Mouse (Mus musculus): ENCODE data around the gene LTO1. TPM values are rescaled to one million over a fixed set of nuclear protein-coding genes. Genes with fewer than 3 reads are reported as not detected.

The LTO1 gene
- polyA plus RNA-seq (2015; fragmentation: Nextera tagmentation; extraction: Ambion mirVana), result 20.2 and 23.7 TPM in 2 replicates

DNA sequence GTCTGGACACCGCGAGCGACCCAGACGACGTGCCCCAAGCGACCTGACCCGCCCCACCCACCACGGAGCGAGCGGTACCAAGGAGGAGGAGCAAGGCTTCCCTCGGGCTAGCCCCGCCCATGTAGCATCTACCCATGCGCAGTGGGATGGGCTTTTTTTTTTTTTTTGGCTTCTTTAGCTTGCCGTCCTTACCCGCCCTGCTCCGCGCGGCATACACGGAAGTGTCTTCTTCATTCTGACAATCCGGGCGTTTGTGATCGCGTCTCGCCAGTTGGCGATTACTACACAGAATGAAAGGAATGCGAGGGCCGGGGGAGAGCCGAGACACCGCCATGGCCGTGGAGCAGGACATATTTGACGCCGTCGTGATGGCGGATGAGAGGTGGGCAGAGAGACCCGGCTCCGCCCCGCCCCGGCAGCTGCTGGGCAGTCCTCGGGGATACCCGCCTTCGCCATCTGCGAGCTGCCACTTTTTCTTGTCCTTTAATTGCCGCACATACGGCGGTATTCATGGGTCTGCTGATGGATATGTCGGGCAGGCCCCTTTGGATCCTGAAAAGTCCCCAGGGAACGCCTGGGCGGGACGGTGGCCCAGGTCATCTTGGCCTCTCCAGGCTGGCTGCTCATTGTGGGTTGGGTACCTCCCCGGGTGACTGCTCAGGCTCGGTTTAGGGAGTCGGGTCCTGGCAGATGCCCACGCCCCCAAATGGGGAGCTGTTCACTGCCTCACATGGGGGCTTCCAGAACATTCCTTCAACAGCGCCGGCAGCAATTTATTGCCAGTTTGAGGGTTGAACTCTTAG, at the start of gene LTO1:
Gene LTO1, plus strand, starts transcription at position 153 of the 803 bp plus-strand sequence.
- Histone ChIP-seq H3K9me3 (replicated peaks; ENCODE audit: control insufficient read depth, low read length) (no peaks in the 10 kb centered on the region), H3K9ac (ENCODE audit: low read length) (peak within 1 kb of the TSS; percentile 83), H3K4me1 (ENCODE audit: control insufficient read depth, insufficient read depth, low read length) (peaks cover 7% of the 10 kb centered on the region), H3K4me3 (ENCODE audit: low read length) (peak within 1 kb of the TSS; percentile 83), H3K36me3 (ENCODE audit: control insufficient read depth, insufficient read depth) (peaks cover 6% of the 10 kb centered on the region), H3K27ac (ENCODE audit: low read length) (peak within 1 kb of the TSS; percentile 53), H3K27me3 (ENCODE audit: control insufficient read depth, insufficient read depth, low read length) (no peaks in the 10 kb centered on the region), H3K4me2 (ENCODE audit: low read depth, low read length) (peak within 1 kb of the TSS; percentile 86)
- peak; percentile 92 for ATAC-seq (replicated peaks; ENCODE audit: extremely low read depth, insufficient read depth, low FRiP score)
- whole genome bisulfite sequencing, result 1% methylated on average over 54 of the region's 55 CpGs

DNA sequence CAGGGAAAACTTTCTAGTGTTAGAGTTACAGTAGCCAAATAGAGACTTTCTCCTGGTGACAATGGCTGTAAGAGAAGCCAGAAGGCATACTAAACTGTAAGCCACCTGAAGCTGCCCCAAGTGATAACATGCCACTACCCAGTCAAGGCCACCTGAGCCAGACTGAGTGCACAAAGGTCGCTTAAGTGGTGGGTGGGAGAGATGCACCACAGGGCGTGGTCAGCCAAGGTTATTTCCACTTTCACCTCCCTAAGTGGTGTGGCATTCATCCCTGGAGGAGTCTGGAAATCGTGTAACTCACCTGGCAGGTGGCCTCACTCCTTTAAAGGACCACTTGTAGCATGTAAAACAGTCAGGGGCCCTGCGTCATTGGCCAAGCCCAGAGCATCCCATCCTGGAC, 47.7 kb upstream of the LTO1 start:
- Histone ChIP-seq H3K4me3 (ENCODE audit: low read length) (no peak overlapping the region), H3K9ac (ENCODE audit: low read length) (no peak overlapping the region), H3K4me2 (ENCODE audit: low read depth, low read length) (no peak overlapping the region), H3K27me3 (ENCODE audit: control insufficient read depth, insufficient read depth, low read length) (peaks cover 47% of the 10 kb centered on the region), H3K27ac (ENCODE audit: low read length) (no peak overlapping the region), H3K4me1 (ENCODE audit: control insufficient read depth, insufficient read depth, low read length) (no peaks in the 10 kb centered on the region), H3K36me3 (ENCODE audit: control insufficient read depth, insufficient read depth) (no peaks in the 10 kb centered on the region), H3K9me3 (replicated peaks; ENCODE audit: control insufficient read depth, low read length) (no peaks in the 10 kb centered on the region)
- ATAC-seq (replicated peaks; ENCODE audit: extremely low read depth, insufficient read depth, low FRiP score), result no peak
- WGBS, result 57% methylated on average over 4 of the region's 4 CpGs

GRCm38 (mm10) chr7:144867602-144868001, 47.3 kb upstream of the LTO1 start:
- 68% methylated on average over 8 of the region's 8 CpGs for WGBS
- no peaks in the 10 kb centered on the region for H3K36me3 ChIP-seq (ENCODE audit: control insufficient read depth, insufficient read depth)
- H3K4me3 ChIP-seq (ENCODE audit: low read length), result no peak overlapping the region
- H3K9ac ChIP-seq (ENCODE audit: low read length), result no peak overlapping the region
- peaks cover 43% of the 10 kb centered on the region for H3K27me3 ChIP-seq (ENCODE audit: control insufficient read depth, insufficient read depth, low read length)
- no peaks in the 10 kb centered on the region for H3K4me1 ChIP-seq (ENCODE audit: control insufficient read depth, insufficient read depth, low read length)
- H3K27ac ChIP-seq (ENCODE audit: low read length), result no peak overlapping the region
- no peak overlapping the region for H3K4me2 ChIP-seq (ENCODE audit: low read depth, low read length)
- no peaks in the 10 kb centered on the region for H3K9me3 ChIP-seq (replicated peaks; ENCODE audit: control insufficient read depth, low read length)
- ATAC-seq (replicated peaks; ENCODE audit: extremely low read depth, insufficient read depth, low FRiP score), result no peak

DNA sequence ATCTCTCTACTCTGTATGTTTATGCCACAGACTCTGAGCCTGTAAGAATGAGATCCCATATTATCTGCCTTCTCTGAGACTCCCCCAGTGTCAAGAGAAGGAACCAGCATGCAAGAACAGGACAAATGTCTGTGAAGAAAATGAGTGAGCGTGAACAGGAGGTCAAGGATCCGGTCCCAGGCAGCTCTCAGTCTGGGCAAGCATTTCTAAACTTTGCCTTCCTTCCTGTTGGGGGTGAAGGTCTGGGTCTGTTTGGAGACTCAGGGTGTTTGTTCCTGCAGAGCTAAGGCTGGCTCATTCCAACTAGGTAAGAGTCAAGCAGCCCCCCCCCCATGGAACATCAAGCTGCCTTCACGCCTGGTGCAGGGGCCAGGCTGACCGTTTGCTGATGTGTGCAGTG, 42.5 kb upstream of the LTO1 start:
- Histone ChIP-seq H3K27ac (ENCODE audit: low read length) (no peak overlapping the region), H3K27me3 (ENCODE audit: control insufficient read depth, insufficient read depth, low read length) (peaks cover 3% of the 10 kb centered on the region; the same call in 1 of the 2 replicates), H3K36me3 (ENCODE audit: control insufficient read depth, insufficient read depth) (no peaks in the 10 kb centered on the region), H3K9ac (ENCODE audit: low read length) (no peak overlapping the region), H3K4me3 (ENCODE audit: low read length) (no peak overlapping the region), H3K9me3 (replicated peaks; ENCODE audit: control insufficient read depth, low read length) (no peaks in the 10 kb centered on the region), H3K4me2 (ENCODE audit: low read depth, low read length) (no peak overlapping the region), H3K4me1 (ENCODE audit: control insufficient read depth, insufficient read depth, low read length) (peaks cover 3% of the 10 kb centered on the region; the same call in 1 of the 2 replicates)
- ATAC-seq (replicated peaks; ENCODE audit: extremely low read depth, insufficient read depth, low FRiP score), result no peak
- WGBS, result 64% methylated on average over 4 of the region's 4 CpGs

DNA sequence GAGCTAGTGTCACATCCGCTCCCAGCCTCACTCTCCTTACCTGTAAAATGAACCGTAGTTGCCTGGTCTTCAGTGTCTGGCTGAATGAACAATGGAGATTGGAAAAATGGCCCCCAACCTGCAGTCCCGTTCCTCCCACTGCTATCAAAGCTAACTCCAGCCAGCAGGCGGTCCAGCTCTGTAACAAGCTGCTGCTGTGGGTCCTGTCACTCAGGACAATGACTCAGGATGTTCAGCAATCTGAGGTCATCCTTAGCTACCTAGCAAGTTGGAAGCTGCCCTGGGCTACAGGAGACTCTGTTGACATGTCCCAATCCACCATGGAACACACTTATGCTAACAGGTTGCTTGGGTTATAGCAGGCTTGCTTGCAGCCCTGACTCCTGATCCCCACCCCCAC, 41.7 kb upstream of the LTO1 start:
- 70% methylated on average over 4 of the region's 4 CpGs for WGBS
- H3K9ac ChIP-seq (ENCODE audit: low read length), result no peak overlapping the region
- H3K4me1 ChIP-seq (ENCODE audit: control insufficient read depth, insufficient read depth, low read length), result peaks cover 3% of the 10 kb centered on the region; the same call in 1 of the 2 replicates
- ATAC-seq (replicated peaks; ENCODE audit: extremely low read depth, insufficient read depth, low FRiP score), result no peak
- H3K27ac ChIP-seq (ENCODE audit: low read length), result no peak overlapping the region
- no peak overlapping the region for H3K4me3 ChIP-seq (ENCODE audit: low read length)
- no peaks in the 10 kb centered on the region for H3K36me3 ChIP-seq (ENCODE audit: control insufficient read depth, insufficient read depth)
- 0 out of 2 replicates have a peak, but pooled peaks cover 2% of the 10 kb centered on the region for H3K27me3 ChIP-seq (ENCODE audit: control insufficient read depth, insufficient read depth, low read length)
- H3K4me2 ChIP-seq (ENCODE audit: low read depth, low read length), result no peak overlapping the region
- H3K9me3 ChIP-seq (replicated peaks; ENCODE audit: control insufficient read depth, low read length), result no peaks in the 10 kb centered on the region

DNA sequence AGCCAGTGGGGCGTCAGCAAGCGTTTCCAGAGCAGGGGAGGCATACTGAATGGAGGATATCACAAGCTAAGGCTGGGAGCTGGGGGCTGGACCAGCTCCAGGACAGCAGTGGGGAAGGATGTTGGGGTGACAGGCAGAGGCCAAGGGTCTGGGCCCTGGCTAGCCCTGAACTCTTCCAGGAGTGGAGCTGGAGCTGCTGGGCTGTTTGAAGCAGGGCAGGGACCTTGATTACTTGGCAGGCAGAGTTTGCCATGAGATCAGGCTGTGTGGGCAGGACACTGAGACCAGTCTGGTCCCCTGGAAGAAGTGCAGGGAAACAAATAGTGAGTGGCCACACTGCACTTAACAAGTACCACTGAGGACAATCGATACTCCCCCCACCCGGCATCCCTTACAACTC, 40.7 kb upstream of the LTO1 start:
- no peak overlapping the region for H3K4me3 ChIP-seq (ENCODE audit: low read length)
- H3K4me1 ChIP-seq (ENCODE audit: control insufficient read depth, insufficient read depth, low read length), result peaks cover 3% of the 10 kb centered on the region; the same call in 1 of the 2 replicates
- H3K27me3 ChIP-seq (ENCODE audit: control insufficient read depth, insufficient read depth, low read length), result 0 out of 2 replicates have a peak, but pooled peaks cover 2% of the 10 kb centered on the region
- H3K4me2 ChIP-seq (ENCODE audit: low read depth, low read length), result no peak overlapping the region
- no peak overlapping the region for H3K9ac ChIP-seq (ENCODE audit: low read length)
- H3K36me3 ChIP-seq (ENCODE audit: control insufficient read depth, insufficient read depth), result no peaks in the 10 kb centered on the region
- ATAC-seq (replicated peaks; ENCODE audit: extremely low read depth, insufficient read depth, low FRiP score), result no peak
- H3K9me3 ChIP-seq (replicated peaks; ENCODE audit: control insufficient read depth, low read length), result no peaks in the 10 kb centered on the region
- no peak overlapping the region for H3K27ac ChIP-seq (ENCODE audit: low read length)
- 72% methylated on average over 4 of the region's 4 CpGs for WGBS

GRCm38 (mm10) chr7:144878401-144878800, 36.5 kb upstream of the LTO1 start:
- no peak overlapping the region for H3K4me2 ChIP-seq (ENCODE audit: low read depth, low read length)
- H3K9me3 ChIP-seq (replicated peaks; ENCODE audit: control insufficient read depth, low read length), result no peaks in the 10 kb centered on the region
- no peak overlapping the region for H3K27ac ChIP-seq (ENCODE audit: low read length)
- peaks cover 3% of the 10 kb centered on the region; the same call in 1 of the 2 replicates for H3K4me1 ChIP-seq (ENCODE audit: control insufficient read depth, insufficient read depth, low read length)
- ATAC-seq (replicated peaks; ENCODE audit: extremely low read depth, insufficient read depth, low FRiP score), result no peak
- H3K4me3 ChIP-seq (ENCODE audit: low read length), result no peak overlapping the region
- H3K36me3 ChIP-seq (ENCODE audit: control insufficient read depth, insufficient read depth), result no peaks in the 10 kb centered on the region
- 0 out of 2 replicates have a peak, but pooled peaks cover 2% of the 10 kb centered on the region for H3K27me3 ChIP-seq (ENCODE audit: control insufficient read depth, insufficient read depth, low read length)
- WGBS, result 95% methylated on average over 1 of the region's 1 CpGs
- H3K9ac ChIP-seq (ENCODE audit: low read length), result no peak overlapping the region

DNA sequence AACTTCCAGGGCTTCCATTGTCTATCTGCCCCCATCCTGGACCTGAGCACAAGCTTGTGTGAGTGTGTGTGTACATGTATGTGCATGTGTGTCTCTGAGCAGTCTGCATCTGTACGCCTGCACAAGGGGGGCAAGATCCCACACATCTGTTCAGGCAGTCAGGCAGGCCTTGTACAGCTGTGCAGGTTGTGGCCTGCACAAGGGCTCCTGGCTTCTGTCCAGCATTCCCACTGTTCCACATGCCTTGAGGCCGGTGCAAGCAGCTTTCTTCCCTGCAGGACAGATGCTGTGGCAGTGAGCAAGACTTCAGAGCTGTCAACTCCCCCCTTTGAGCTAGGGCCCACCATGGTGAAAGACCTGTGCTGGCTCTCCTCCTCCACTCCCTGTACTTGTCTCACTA, 31.8 kb upstream of the LTO1 start:
- H3K9me3 ChIP-seq (replicated peaks; ENCODE audit: control insufficient read depth, low read length), result no peaks in the 10 kb centered on the region; the same call in 1 of the 2 replicates
- H3K27ac ChIP-seq (ENCODE audit: low read length), result no peak overlapping the region
- no peak overlapping the region for H3K9ac ChIP-seq (ENCODE audit: low read length)
- H3K4me1 ChIP-seq (ENCODE audit: control insufficient read depth, insufficient read depth, low read length), result peaks cover 6% of the 10 kb centered on the region
- no peak overlapping the region for H3K4me2 ChIP-seq (ENCODE audit: low read depth, low read length)
- no peak; the same call in 1 of the 2 replicates for ATAC-seq (replicated peaks; ENCODE audit: extremely low read depth, insufficient read depth, low FRiP score)
- H3K27me3 ChIP-seq (ENCODE audit: control insufficient read depth, insufficient read depth, low read length), result no peaks in the 10 kb centered on the region; the same call in 1 of the 2 replicates
- 22% methylated on average over 2 of the region's 2 CpGs for WGBS
- no peak overlapping the region for H3K4me3 ChIP-seq (ENCODE audit: low read length)
- H3K36me3 ChIP-seq (ENCODE audit: control insufficient read depth, insufficient read depth), result no peaks in the 10 kb centered on the region

DNA sequence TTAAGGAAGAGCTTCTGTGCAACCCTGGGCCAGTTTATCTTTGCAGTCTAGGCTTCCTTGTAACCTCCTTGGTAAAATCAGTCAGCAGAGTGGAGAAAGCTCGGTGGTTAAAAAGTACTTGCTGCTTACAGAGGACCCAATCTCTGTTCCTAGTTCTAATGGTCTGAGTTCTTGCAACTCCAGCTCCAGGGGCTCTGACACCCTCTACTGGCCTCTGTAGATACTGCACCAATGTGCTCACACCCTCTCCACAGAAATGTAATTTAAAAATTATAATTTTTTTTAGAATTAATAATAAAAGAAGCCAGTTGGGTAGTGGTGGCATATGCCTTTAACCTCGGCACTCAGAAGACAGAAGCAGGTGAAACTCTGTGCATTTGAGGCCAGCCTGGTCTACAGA, 27.2 kb upstream of the LTO1 start:
- H3K27me3 ChIP-seq (ENCODE audit: control insufficient read depth, insufficient read depth, low read length), result peaks cover 11% of the 10 kb centered on the region
- no peak overlapping the region for H3K27ac ChIP-seq (ENCODE audit: low read length)
- WGBS, result 75% methylated on average over 2 of the region's 2 CpGs
- no peak overlapping the region for H3K4me3 ChIP-seq (ENCODE audit: low read length)
- no peaks in the 10 kb centered on the region; the same call in 1 of the 2 replicates for H3K9me3 ChIP-seq (replicated peaks; ENCODE audit: control insufficient read depth, low read length)
- H3K4me1 ChIP-seq (ENCODE audit: control insufficient read depth, insufficient read depth, low read length), result peaks cover 6% of the 10 kb centered on the region
- no peaks in the 10 kb centered on the region for H3K36me3 ChIP-seq (ENCODE audit: control insufficient read depth, insufficient read depth)
- H3K4me2 ChIP-seq (ENCODE audit: low read depth, low read length), result no peak overlapping the region
- no peak overlapping the region for H3K9ac ChIP-seq (ENCODE audit: low read length)
- no peak for ATAC-seq (replicated peaks; ENCODE audit: extremely low read depth, insufficient read depth, low FRiP score)

Data from heart, embryonic 16.5 days (tissue).